Mouse (Mus musculus) heart, embryonic 10.5 days (tissue): ENCODE data around the gene Olfr543. TPM values are rescaled to one million over a fixed set of nuclear protein-coding genes. Genes with fewer than 3 reads are reported as not detected.

Source experiments
- DNase-seq: peaks from one replicate; pipeline ENCODE4 v3.0.0-alpha.2; 2017; ENCODE audit warnings: low spot score
- H3K27ac ChIP-seq: fragments of 300-500 bp; sonication (generic); 2 replicates; pipeline ENCODE4 v1.5.1; 2016; ENCODE audit warnings: mild to moderate bottlenecking
- H3K27me3 ChIP-seq: fragments of 300-500 bp; sonication (generic); 2 replicates; pipeline ENCODE4 v1.6.1; 2016; ENCODE audit warnings: mild to moderate bottlenecking; ENCODE audit not compliant: poor library complexity, insufficient read depth, severe bottlenecking
- H3K36me3 ChIP-seq: fragments of 300-500 bp; sonication (generic); 2 replicates; pipeline ENCODE4 v1.6.1; 2016; ENCODE audit warnings: mild to moderate bottlenecking, moderate library complexity
- H3K4me1 ChIP-seq: fragments of 300-500 bp; sonication (generic); 2 replicates; pipeline ENCODE4 v1.6.1; 2016; ENCODE audit warnings: mild to moderate bottlenecking
- H3K4me3 ChIP-seq: fragments of 300-500 bp; sonication (generic); 2 replicates; pipeline ENCODE4 v1.5.1; 2016; ENCODE audit warnings: mild to moderate bottlenecking, moderate library complexity
- H3K9me3 ChIP-seq: fragments of 300-500 bp; sonication (generic); 2 replicates; pipeline ENCODE4 v1.6.1; 2016; ENCODE audit warnings: mild to moderate bottlenecking, moderate library complexity
- WGBS: fragments of 180-500 bp; shearing (Covaris S2); methylation state at CpG from one replicate; pipeline ENCODE4 v1.1.7; 2016; 5-methylcytosine and 5-hydroxymethylcytosine counted together
- polyA plus RNA-seq: library from polyadenylated mRNA; unstranded; fragments of >200 nt; fragmentation: Nextera tagmentation; extraction: Ambion mirVana; gene quantifications from 2 replicates; pipeline ENCODE4 v1.2.1, GENCODE M21; 2016

The Olfr543 gene
- polyA plus RNA-seq, result 0.19 and 0.22 TPM in 2 replicates

GRCm38 (mm10) chr7:102481579-102481978 lies at the start of gene Olfr543:
TSS of gene Olfr543 (minus strand) at chr7:102481679.
- H3K9me3 ChIP-seq, result no peaks in the 10 kb centered on the region
- H3K36me3 ChIP-seq, result 0 out of 2 replicates have a peak, but pooled peaks cover 4% of the 10 kb centered on the region
- no peaks in the 10 kb centered on the region for H3K27me3 ChIP-seq
- DNase-seq, result no peak
- H3K4me3 ChIP-seq, result no peak within 1 kb of the TSS
- WGBS, result 86% methylated on average over 4 of the region's 4 CpGs
- H3K4me1 ChIP-seq, result peaks cover 12% of the 10 kb centered on the region; the same call in 1 of the 2 replicates
- no peak within 1 kb of the TSS for H3K27ac ChIP-seq

GRCm38 (mm10) chr7:102529052-102529451 lies 47.6 kb upstream of the Olfr543 start:
- H3K36me3 ChIP-seq, result no peaks in the 10 kb centered on the region
- no peak for DNase-seq
- no peak overlapping the region for H3K4me3 ChIP-seq
- 81% methylated on average over 1 of the region's 1 CpGs for WGBS
- no peaks in the 10 kb centered on the region for H3K4me1 ChIP-seq
- no peaks in the 10 kb centered on the region for H3K27me3 ChIP-seq
- H3K27ac ChIP-seq, result no peak overlapping the region
- H3K9me3 ChIP-seq, result no peaks in the 10 kb centered on the region

GRCm38 (mm10) chr7:102517051-102517335 lies 35.5 kb upstream of the Olfr543 start:
- 77% methylated on average over 2 of the region's 2 CpGs for WGBS
- H3K9me3 ChIP-seq, result no peaks in the 10 kb centered on the region
- no peak overlapping the region for H3K27ac ChIP-seq
- H3K4me1 ChIP-seq, result 0 out of 2 replicates have a peak, but pooled peaks cover 5% of the 10 kb centered on the region
- no peak overlapping the region for H3K4me3 ChIP-seq
- DNase-seq, result no peak
- H3K36me3 ChIP-seq, result no peaks in the 10 kb centered on the region
- peaks cover 16% of the 10 kb centered on the region for H3K27me3 ChIP-seq

- DNase-seq, result no peak
- 66% methylated on average over 10 of the region's 10 CpGs for WGBS
- no peaks in the 10 kb centered on the region for H3K36me3 ChIP-seq
- no peaks in the 10 kb centered on the region for H3K9me3 ChIP-seq
- H3K4me3 ChIP-seq, result no peak overlapping the region
- H3K4me1 ChIP-seq, result 0 out of 2 replicates have a peak, but pooled peaks cover 5% of the 10 kb centered on the region
- H3K27ac ChIP-seq, result no peak overlapping the region
- H3K27me3 ChIP-seq, result peaks cover 22% of the 10 kb centered on the region
Observed at GRCm38 (mm10) chr7:102516261-102517050, 35.0 kb upstream of the Olfr543 start.

- Histone ChIP-seq H3K4me1 (peaks cover 5% of the 10 kb centered on the region; the same call in 1 of the 2 replicates), H3K27ac (no peak overlapping the region), H3K9me3 (no peaks in the 10 kb centered on the region), H3K27me3 (peaks cover 27% of the 10 kb centered on the region), H3K36me3 (no peaks in the 10 kb centered on the region), H3K4me3 (no peak overlapping the region)
- WGBS, result 40% methylated on average over 4 of the region's 4 CpGs
- DNase-seq, result no peak
Observed at GRCm38 (mm10) chr7:102514144-102514543, 32.7 kb upstream of the Olfr543 start.

GRCm38 (mm10) chr7:102512814-102513435 lies 31.4 kb upstream of the Olfr543 start:
- Histone ChIP-seq H3K27me3 (peaks cover 32% of the 10 kb centered on the region), H3K27ac (peak overlapping the region; percentile 87), H3K9me3 (no peaks in the 10 kb centered on the region), H3K36me3 (no peaks in the 10 kb centered on the region), H3K4me3 (peak overlapping the region; percentile 72), H3K4me1 (peaks cover 5% of the 10 kb centered on the region; the same call in 1 of the 2 replicates)
- peak; percentile 89 for DNase-seq
- 1% methylated on average over 54 of the region's 54 CpGs for WGBS

GRCm38 (mm10) chr7:102511927-102512326 lies 30.4 kb upstream of the Olfr543 start:
- WGBS, result 92% methylated on average over 10 of the region's 10 CpGs
- H3K9me3 ChIP-seq, result no peaks in the 10 kb centered on the region
- H3K4me3 ChIP-seq, result no peak overlapping the region
- no peak overlapping the region for H3K27ac ChIP-seq
- H3K4me1 ChIP-seq, result peaks cover 5% of the 10 kb centered on the region; the same call in 1 of the 2 replicates
- H3K36me3 ChIP-seq, result no peaks in the 10 kb centered on the region
- peak; percentile 54 for DNase-seq
- peaks cover 32% of the 10 kb centered on the region for H3K27me3 ChIP-seq

GRCm38 (mm10) chr7:102509726-102510125 lies 28.2 kb upstream of the Olfr543 start:
- H3K4me1 ChIP-seq, result peaks cover 5% of the 10 kb centered on the region; the same call in 1 of the 2 replicates
- no peak overlapping the region for H3K27ac ChIP-seq
- WGBS, result 79% methylated on average over 7 of the region's 7 CpGs
- DNase-seq, result peak; percentile 70
- no peak overlapping the region for H3K4me3 ChIP-seq
- H3K36me3 ChIP-seq, result no peaks in the 10 kb centered on the region
- H3K9me3 ChIP-seq, result no peaks in the 10 kb centered on the region
- H3K27me3 ChIP-seq, result peaks cover 32% of the 10 kb centered on the region

GRCm38 (mm10) chr7:102508666-102509065 lies 27.2 kb upstream of the Olfr543 start:
- peaks cover 24% of the 10 kb centered on the region for H3K27me3 ChIP-seq
- WGBS, result 82% methylated on average over 6 of the region's 6 CpGs
- H3K4me1 ChIP-seq, result peaks cover 5% of the 10 kb centered on the region; the same call in 1 of the 2 replicates
- H3K9me3 ChIP-seq, result no peaks in the 10 kb centered on the region
- no peak overlapping the region for H3K4me3 ChIP-seq
- no peak overlapping the region for H3K27ac ChIP-seq
- DNase-seq, result peak; percentile 68
- H3K36me3 ChIP-seq, result no peaks in the 10 kb centered on the region

- peaks cover 20% of the 10 kb centered on the region; the same call in 1 of the 2 replicates for H3K27me3 ChIP-seq
- DNase-seq, result peak; percentile 68
Observed at GRCm38 (mm10) chr7:102508066-102508465, 26.6 kb upstream of the Olfr543 start.

GRCm38 (mm10) chr7:102506848-102507247 lies 25.4 kb upstream of the Olfr543 start:
- WGBS, result 40% methylated on average over 3 of the region's 3 CpGs
- Histone ChIP-seq H3K27ac (no peak overlapping the region), H3K9me3 (no peaks in the 10 kb centered on the region), H3K4me3 (no peak overlapping the region), H3K27me3 (peaks cover 15% of the 10 kb centered on the region; the same call in 1 of the 2 replicates), H3K4me1 (no peaks in the 10 kb centered on the region; the same call in 1 of the 2 replicates), H3K36me3 (no peaks in the 10 kb centered on the region)
- DNase-seq, result peak; percentile 89

More at GRCm38 (mm10) chr7:102508066-102508465, 26.6 kb upstream of the Olfr543 start:
- H3K9me3 ChIP-seq, result no peaks in the 10 kb centered on the region
- no peaks in the 10 kb centered on the region for H3K36me3 ChIP-seq
- 82% methylated on average over 9 of the region's 9 CpGs for WGBS
- no peak overlapping the region for H3K4me3 ChIP-seq
- H3K4me1 ChIP-seq, result peaks cover 5% of the 10 kb centered on the region; the same call in 1 of the 2 replicates
- H3K27ac ChIP-seq, result no peak overlapping the region

- Histone ChIP-seq H3K27me3 (no peaks in the 10 kb centered on the region), H3K4me1 (no peaks in the 10 kb centered on the region), H3K9me3 (no peaks in the 10 kb centered on the region), H3K36me3 (no peaks in the 10 kb centered on the region), H3K27ac (no peak overlapping the region), H3K4me3 (no peak overlapping the region)
- 59% methylated on average over 5 of the region's 5 CpGs for WGBS
- DNase-seq, result no peak
Observed at GRCm38 (mm10) chr7:102501986-102502385, 20.5 kb upstream of the Olfr543 start.

- H3K4me3 ChIP-seq, result no peak within 1 kb of the TSS
- no peaks in the 10 kb centered on the region for H3K27me3 ChIP-seq
- WGBS, result 60% methylated on average over 3 of the region's 3 CpGs
- no peaks in the 10 kb centered on the region for H3K36me3 ChIP-seq
- no peak within 1 kb of the TSS for H3K27ac ChIP-seq
- H3K9me3 ChIP-seq, result no peaks in the 10 kb centered on the region
- H3K4me1 ChIP-seq, result no peaks in the 10 kb centered on the region
- no peak for DNase-seq
Observed at GRCm38 (mm10) chr7:102499473-102499872, 18.0 kb upstream of the Olfr543 start, which contains the start of gene Olfr545. TSS of gene Olfr545 (minus strand) at chr7:102499573.
